Mouse (Mus musculus): ENCODE measurements around the gene Snrnp200. TPM values are rescaled to one million over a fixed set of nuclear protein-coding genes. Genes with fewer than 3 reads are reported as not detected.

Snrnp200 gene
- polyA plus RNA-seq, 1 experiment from 2014 or later = 47.7 TPM

DNA sequence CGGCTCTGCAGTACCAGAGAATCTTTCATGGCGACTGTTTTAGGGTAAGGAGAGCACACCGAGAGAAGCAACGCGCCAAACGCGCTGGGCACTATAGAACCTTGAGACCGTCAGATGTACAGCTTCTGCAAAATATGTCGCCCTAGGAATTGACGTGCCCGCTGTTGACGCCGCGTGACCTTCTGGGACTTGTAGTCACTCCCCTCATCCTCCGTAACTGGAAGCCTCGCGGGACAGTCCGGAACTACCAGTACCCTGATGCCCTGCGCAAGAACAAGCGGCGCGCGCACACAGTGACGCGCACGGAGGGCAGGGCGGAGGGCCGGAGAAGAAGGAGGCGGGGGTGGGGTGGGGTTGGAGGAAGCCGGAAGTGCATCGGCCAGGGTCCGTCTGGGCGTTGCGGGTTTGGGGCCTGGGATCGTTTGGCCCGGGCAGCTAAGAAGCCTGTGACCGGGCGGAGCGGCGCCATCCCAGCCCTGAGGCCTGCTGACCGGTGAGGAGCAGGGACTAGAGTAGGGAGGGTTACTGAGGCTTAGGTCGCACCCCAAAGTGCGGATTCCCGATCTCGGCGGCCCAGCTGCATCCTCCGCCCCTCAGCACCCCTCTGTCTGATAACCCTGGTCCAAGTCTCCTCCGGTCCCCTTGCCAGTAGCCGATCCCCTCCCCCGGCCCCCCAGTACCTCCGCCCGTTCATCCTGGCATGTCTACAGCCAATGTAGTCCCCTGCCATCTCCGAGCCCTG, 39.6 kb downstream of the Snrnp200 start, which contains the start of the genes Ciao1 and Tmem127:
Gene Ciao1, minus strand, starts transcription at position 225 of the 742 bp plus-strand sequence.
Gene Tmem127, plus strand, starts transcription at position 317 of the 742 bp plus-strand sequence.
- H3K27me3 ChIP-seq (ENCODE audit: control insufficient read depth, insufficient read depth, low read length) = no peaks in the 10 kb centered on the region

DNA sequence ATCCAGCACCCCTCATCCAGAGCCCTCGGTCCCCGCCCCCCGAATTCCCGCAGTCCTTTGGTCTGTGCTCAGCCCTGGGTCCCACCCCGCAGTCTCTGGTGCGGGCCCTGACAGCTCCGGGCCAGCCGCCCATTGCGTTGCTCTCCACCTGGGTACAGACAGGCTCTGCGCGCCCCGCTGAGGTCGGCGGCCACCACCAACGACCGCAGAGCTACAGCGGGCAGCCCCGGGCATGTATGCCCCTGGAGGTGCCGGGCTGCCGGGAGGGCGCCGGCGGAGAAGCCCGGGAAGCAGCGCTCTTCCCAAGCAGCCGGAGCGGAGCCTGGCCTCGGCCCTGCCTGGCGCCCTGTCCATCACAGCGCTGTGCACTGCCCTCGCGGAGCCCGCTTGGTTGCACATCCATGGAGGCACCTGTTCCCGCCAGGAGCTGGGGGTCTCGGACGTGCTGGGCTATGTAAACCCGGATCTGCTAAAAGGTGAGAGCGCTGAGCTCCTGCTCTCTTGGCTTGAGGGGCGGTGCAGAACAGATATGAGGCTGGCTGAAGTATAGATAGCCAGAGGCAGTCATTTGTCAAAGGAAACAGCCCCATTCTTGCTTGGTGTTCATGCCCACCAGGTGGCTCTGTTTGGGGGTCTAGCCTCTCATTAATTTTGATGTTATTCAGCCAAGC, 40.3 kb downstream of the Snrnp200 start:
- H3K4me2 ChIP-seq (ENCODE audit: low read length) = peak overlapping the region; percentile 83
- peak; percentile 25; the same call in 1 of the 2 replicates for ATAC-seq (ENCODE audit: insufficient number of reproducible peaks, insufficient read depth, low FRiP score, low read depth)
- H3K4me1 ChIP-seq (ENCODE audit: control insufficient read depth in 2 of 2, insufficient read depth in 2 of 2, low read length in 2 of 2) = peaks cover 14 to 44% of the 10 kb centered on the region in 2 experiments
- H3K27ac ChIP-seq (replicated peaks in 1 of 2; ENCODE audit: control insufficient read depth in 1 of 2, insufficient read depth in 1 of 2, low read depth in 2 of 2, low read length in 2 of 2) = peak overlapping the region; percentile 67 to 69
- H3K9me3 ChIP-seq (ENCODE audit: control insufficient read depth, low read length) = no peaks in the 10 kb centered on the region
- H3K27me3 ChIP-seq (ENCODE audit: control insufficient read depth, insufficient read depth, low read length) = no peaks in the 10 kb centered on the region
- H3K9ac ChIP-seq (ENCODE audit: low read length) = peak overlapping the region; percentile 90
- WGBS = under 1% methylated on average over 39 of the region's 39 CpGs
- H3K36me3 ChIP-seq (ENCODE audit: control insufficient read depth, insufficient read depth, low read length) = peaks cover 40% of the 10 kb centered on the region
- peak overlapping the region; percentile 73 to 87 for H3K4me3 ChIP-seq (ENCODE audit: control insufficient read depth in 1 of 2, insufficient read depth in 1 of 2, low read depth in 1 of 2, low read length in 2 of 2)

More for the DNA sequence above, 39.6 kb downstream of the Snrnp200 start, which contains the start of the genes Ciao1 and Tmem127:
- peaks cover 47% of the 10 kb centered on the region for H3K36me3 ChIP-seq (ENCODE audit: control insufficient read depth, insufficient read depth, low read length)
- peak within 1 kb of the TSS; percentile 67 to 69 for H3K27ac ChIP-seq (replicated peaks in 1 of 2; ENCODE audit: control insufficient read depth in 1 of 2, insufficient read depth in 1 of 2, low read depth in 2 of 2, low read length in 2 of 2)
- H3K9ac ChIP-seq (ENCODE audit: low read length) = peak within 1 kb of the TSS; percentile 95
- WGBS = under 1% methylated on average over 47 of the region's 53 CpGs
- ATAC-seq (ENCODE audit: insufficient number of reproducible peaks, insufficient read depth, low FRiP score, low read depth) = peak; percentile 98
- H3K4me1 ChIP-seq (ENCODE audit: control insufficient read depth in 2 of 2, insufficient read depth in 2 of 2, low read length in 2 of 2) = peaks cover 14 to 44% of the 10 kb centered on the region in 2 experiments
- no peaks in the 10 kb centered on the region for H3K9me3 ChIP-seq (ENCODE audit: control insufficient read depth, low read length)
- H3K4me3 ChIP-seq (ENCODE audit: control insufficient read depth in 1 of 2, insufficient read depth in 1 of 2, low read depth in 1 of 2, low read length in 2 of 2) = peak within 1 kb of the TSS; percentile 87
- peak within 1 kb of the TSS; percentile 83 for H3K4me2 ChIP-seq (ENCODE audit: low read length)

DNA sequence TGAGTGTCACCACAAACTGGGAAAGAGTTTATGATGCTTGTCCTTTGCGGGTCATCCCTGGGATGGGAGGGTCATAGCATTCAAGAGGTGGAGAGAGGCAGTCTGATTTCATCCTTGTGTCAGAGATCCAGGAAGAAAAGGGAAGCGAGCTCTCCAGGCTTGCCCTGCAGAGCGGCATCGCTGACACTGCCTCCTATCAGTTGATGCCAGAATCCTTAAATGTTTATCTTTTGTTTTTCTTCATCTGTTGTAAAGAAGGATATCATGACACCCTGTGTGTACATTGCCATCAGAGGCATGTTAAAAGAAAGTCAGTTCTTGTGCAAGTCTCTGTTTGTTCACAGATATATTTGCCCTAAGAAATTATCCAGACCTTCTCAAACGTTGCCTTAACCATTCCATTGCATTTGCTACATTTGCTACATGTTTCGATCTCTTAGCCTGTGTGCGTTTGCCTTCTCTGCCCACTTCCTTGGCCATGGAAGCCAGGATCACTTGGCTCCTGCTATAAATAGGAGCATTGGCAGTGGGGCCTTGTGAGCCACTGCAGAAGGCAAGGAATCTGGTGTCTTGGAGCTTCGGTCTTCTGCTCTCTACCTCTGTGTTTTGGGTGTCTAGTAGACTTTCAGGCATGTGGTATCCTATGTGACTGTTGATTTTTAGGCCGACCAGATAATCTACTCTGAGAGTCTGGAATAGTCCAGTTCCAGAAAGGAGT, 42.3 kb downstream of the Snrnp200 start:
- Histone ChIP-seq H3K4me3 (ENCODE audit: control insufficient read depth in 1 of 2, insufficient read depth in 1 of 2, low read depth in 1 of 2, low read length in 2 of 2) (no peak overlapping the region), H3K4me1 (ENCODE audit: control insufficient read depth in 2 of 2, insufficient read depth in 2 of 2, low read length in 2 of 2) (peaks cover 14 to 44% of the 10 kb centered on the region in 2 experiments), H3K9ac (ENCODE audit: low read length) (peak overlapping the region; percentile 31; the same call in 1 of the 2 replicates), H3K36me3 (ENCODE audit: control insufficient read depth, insufficient read depth, low read length) (peaks cover 21% of the 10 kb centered on the region), H3K9me3 (ENCODE audit: control insufficient read depth, low read length) (no peaks in the 10 kb centered on the region), H3K27ac (replicated peaks in 1 of 2; ENCODE audit: control insufficient read depth in 1 of 2, insufficient read depth in 1 of 2, low read depth in 2 of 2, low read length in 2 of 2) (no peak overlapping the region), H3K27me3 (ENCODE audit: control insufficient read depth, insufficient read depth, low read length) (no peaks in the 10 kb centered on the region), H3K4me2 (ENCODE audit: low read length) (no peak overlapping the region)
- WGBS = 74% methylated on average over 9 of the region's 9 CpGs
- no peak for ATAC-seq (ENCODE audit: insufficient number of reproducible peaks, insufficient read depth, low FRiP score, low read depth)

DNA sequence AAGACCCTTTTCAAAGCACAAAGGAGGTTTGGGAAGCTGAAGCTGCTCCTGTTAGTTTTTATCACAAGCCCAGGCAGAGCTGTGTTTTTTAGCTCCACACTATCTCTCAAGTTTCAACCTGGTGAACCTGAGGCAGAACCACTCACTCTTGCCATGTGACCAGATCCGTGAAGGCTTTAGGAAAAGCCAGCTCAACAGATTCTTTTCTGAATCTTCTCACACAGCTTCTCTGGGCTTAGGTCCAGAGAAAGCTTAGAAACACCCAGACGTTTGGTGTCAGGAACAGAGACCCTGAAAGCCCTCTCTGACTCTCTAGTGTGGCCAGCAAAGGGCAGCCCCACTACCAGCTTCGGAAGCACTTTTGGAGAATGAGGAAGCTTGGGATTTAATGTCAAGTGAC, 43.3 kb downstream of the Snrnp200 start:
- WGBS = 41% methylated on average over 3 of the region's 3 CpGs
- H3K4me1 ChIP-seq (ENCODE audit: control insufficient read depth in 2 of 2, insufficient read depth in 2 of 2, low read length in 2 of 2) = peaks cover 14 to 42% of the 10 kb centered on the region in 2 experiments

DNA sequence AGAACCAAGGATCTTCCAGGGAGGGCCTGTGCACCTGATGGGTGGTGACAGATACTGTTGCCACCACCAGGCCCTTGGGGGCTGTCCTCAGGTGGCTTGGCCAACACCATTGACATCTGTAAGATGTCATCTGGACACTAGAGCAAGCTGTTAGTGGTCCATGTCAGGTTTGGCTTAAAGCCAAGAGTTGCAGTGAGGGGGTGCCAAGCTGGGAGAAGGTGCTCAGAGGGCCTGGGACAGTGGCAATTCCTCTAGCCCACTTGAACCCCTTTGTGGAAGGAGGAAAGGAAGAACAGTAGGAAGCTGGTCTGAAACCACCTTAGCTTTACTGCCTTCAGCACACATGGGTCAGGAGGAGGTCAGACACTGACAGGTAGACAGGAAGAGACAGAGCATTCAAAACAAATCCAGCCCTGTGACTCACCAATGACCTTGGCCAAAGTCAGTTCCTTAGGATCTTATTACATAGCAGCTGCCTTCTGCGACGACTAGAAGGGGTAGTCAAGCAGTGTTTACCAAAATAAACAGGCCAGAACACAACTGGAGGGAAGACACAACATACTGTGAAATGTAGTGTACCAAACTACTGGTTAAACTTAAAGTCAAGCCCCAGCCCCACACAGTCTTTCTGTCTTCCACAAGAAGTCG, 43.8 kb downstream of the Snrnp200 start:
- no peak for ATAC-seq (ENCODE audit: insufficient number of reproducible peaks, insufficient read depth, low FRiP score, low read depth)
- H3K27ac ChIP-seq (replicated peaks in 1 of 2; ENCODE audit: control insufficient read depth in 1 of 2, insufficient read depth in 1 of 2, low read depth in 2 of 2, low read length in 2 of 2) = peak overlapping the region; percentile 45 to 61
- H3K9ac ChIP-seq (ENCODE audit: low read length) = 0 out of 2 replicates have a peak overlapping the region, but pooled peaks have one; percentile 17
- H3K27me3 ChIP-seq (ENCODE audit: control insufficient read depth, insufficient read depth, low read length) = no peaks in the 10 kb centered on the region
- no peak overlapping the region for H3K4me2 ChIP-seq (ENCODE audit: low read length)
- WGBS = 31% methylated on average over 3 of the region's 3 CpGs
- no peak overlapping the region for H3K4me3 ChIP-seq (ENCODE audit: control insufficient read depth in 1 of 2, insufficient read depth in 1 of 2, low read depth in 1 of 2, low read length in 2 of 2)
- peaks cover 24% of the 10 kb centered on the region for H3K36me3 ChIP-seq (ENCODE audit: control insufficient read depth, insufficient read depth, low read length)
- H3K9me3 ChIP-seq (ENCODE audit: control insufficient read depth, low read length) = no peaks in the 10 kb centered on the region
- H3K4me1 ChIP-seq (ENCODE audit: control insufficient read depth in 2 of 2, insufficient read depth in 2 of 2, low read length in 2 of 2) = peaks cover 12 to 36% of the 10 kb centered on the region in 2 experiments

More for the DNA sequence above, 43.3 kb downstream of the Snrnp200 start:
- H3K27me3 ChIP-seq (ENCODE audit: control insufficient read depth, insufficient read depth, low read length) = no peaks in the 10 kb centered on the region
- H3K9me3 ChIP-seq (ENCODE audit: control insufficient read depth, low read length) = no peaks in the 10 kb centered on the region
- ATAC-seq (ENCODE audit: insufficient number of reproducible peaks, insufficient read depth, low FRiP score, low read depth) = no peak
- H3K9ac ChIP-seq (ENCODE audit: low read length) = no peak overlapping the region
- H3K36me3 ChIP-seq (ENCODE audit: control insufficient read depth, insufficient read depth, low read length) = peaks cover 18% of the 10 kb centered on the region
- no peak overlapping the region for H3K4me3 ChIP-seq (ENCODE audit: control insufficient read depth in 1 of 2, insufficient read depth in 1 of 2, low read depth in 1 of 2, low read length in 2 of 2)
- no peak overlapping the region for H3K4me2 ChIP-seq (ENCODE audit: low read length)
- peak overlapping the region; percentile 45 to 61 for H3K27ac ChIP-seq (replicated peaks in 1 of 2; ENCODE audit: control insufficient read depth in 1 of 2, insufficient read depth in 1 of 2, low read depth in 2 of 2, low read length in 2 of 2)

- peaks cover 12 to 36% of the 10 kb centered on the region in 2 experiments for H3K4me1 ChIP-seq (ENCODE audit: control insufficient read depth in 2 of 2, insufficient read depth in 2 of 2, low read length in 2 of 2)
Observed at GRCm38 (mm10) chr2:127252787-127253186, 44.6 kb downstream of the Snrnp200 start.

More at GRCm38 (mm10) chr2:127252787-127253186, 44.6 kb downstream of the Snrnp200 start:
- Histone ChIP-seq H3K4me3 (ENCODE audit: control insufficient read depth in 1 of 2, insufficient read depth in 1 of 2, low read depth in 1 of 2, low read length in 2 of 2) (no peak overlapping the region), H3K9me3 (ENCODE audit: control insufficient read depth, low read length) (no peaks in the 10 kb centered on the region), H3K27me3 (ENCODE audit: control insufficient read depth, insufficient read depth, low read length) (no peaks in the 10 kb centered on the region), H3K36me3 (ENCODE audit: control insufficient read depth, insufficient read depth, low read length) (peaks cover 31% of the 10 kb centered on the region), H3K9ac (ENCODE audit: low read length) (no peak overlapping the region), H3K27ac (replicated peaks in 1 of 2; ENCODE audit: control insufficient read depth in 1 of 2, insufficient read depth in 1 of 2, low read depth in 2 of 2, low read length in 2 of 2) (peak overlapping the region; percentile 45 to 61), H3K4me2 (ENCODE audit: low read length) (no peak overlapping the region)
- ATAC-seq (ENCODE audit: insufficient number of reproducible peaks, insufficient read depth, low FRiP score, low read depth) = no peak
- 80% methylated on average over 5 of the region's 5 CpGs for WGBS

Data from heart, embryonic 14.5 days (tissue).